ENCODE assay signal across 20 mouse cellular contexts in the genomic region with DNA sequence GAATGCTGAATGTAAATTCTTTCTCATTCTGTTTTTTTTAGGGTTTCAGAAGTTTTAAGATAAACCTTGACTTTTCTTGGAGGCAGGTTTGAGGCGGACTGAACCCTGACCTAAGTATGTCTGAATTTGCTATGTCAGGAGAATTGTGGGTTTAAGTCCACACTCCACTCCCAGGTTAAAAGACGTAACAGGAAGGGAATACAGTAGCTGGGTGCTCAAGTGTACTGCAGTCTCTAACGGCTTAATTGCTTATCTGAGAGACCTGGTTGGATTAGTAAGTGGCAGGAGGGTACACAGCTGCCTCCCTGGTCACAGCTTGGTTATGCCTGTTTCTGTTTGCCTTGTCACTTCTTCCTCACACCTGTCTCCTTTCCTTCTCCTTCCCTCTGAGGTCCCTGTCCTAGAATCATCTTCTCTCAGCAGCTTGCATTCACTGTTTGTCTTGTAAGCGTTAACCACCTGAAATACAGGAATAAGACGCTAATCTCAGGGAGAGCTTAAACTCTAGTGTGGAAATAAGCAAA.
DNase-seq lines count a peak whose midpoint lies in the region; ATAC-seq and TF ChIP-seq lines count a peak whose summit lies in the region.
"Had no signal": no experiment of that assay in that cellular context is flagged by ENCODE, and none has a peak within 500 bp of the region (broad histone marks: within the 10 kb centered on the region; RNA-seq: fewer than 3 reads in every experiment).

No protein-coding gene starts in this region.

- whole genome bisulfite sequencing in lung, embryonic 15.5 days, result 50% methylated on average over 5 of the region's 5 CpGs
- WGBS in lung, adult 2 months, result 70% methylated on average over 5 of the region's 5 CpGs
- WGBS in stomach, postnatal 0 days, result 44% methylated on average over 5 of the region's 5 CpGs

- H3K9ac ChIP-seq in lung, embryonic 15.5 days, result no peak overlapping the region
- no peak overlapping the region for H3K9ac ChIP-seq in stomach, postnatal 0 days (ENCODE audit: low read length)
- H3K9ac ChIP-seq: embryonic facial prominence, embryonic 13.5 days; heart, embryonic 13.5 days; hindbrain, embryonic 15.5 days; limb, embryonic 12.5 days; liver, embryonic 15.5 days; midbrain, embryonic 13.5 days; neural tube, embryonic 13.5 days had no signal

- no peaks in the 10 kb centered on the region for H3K36me3 ChIP-seq in lung, embryonic 15.5 days
- no peaks in the 10 kb centered on the region for H3K36me3 ChIP-seq in stomach, postnatal 0 days (ENCODE audit: control insufficient read depth, insufficient read depth, low read length)
- H3K36me3 ChIP-seq: embryonic facial prominence, embryonic 13.5 days; heart, embryonic 13.5 days; hindbrain, embryonic 15.5 days; liver, embryonic 15.5 days; midbrain, embryonic 13.5 days; neural tube, embryonic 13.5 days had no signal

- no peak for TF ChIP-seq POLR2A in lung, adult 2 months (IDR thresholded peaks at IDR 0.05; ENCODE audit: borderline replicate concordance, extremely low read depth, low read depth, low read length)

- no peak overlapping the region for H3K4me2 ChIP-seq in lung, embryonic 15.5 days
- no peak overlapping the region for H3K4me2 ChIP-seq in stomach, postnatal 0 days (replicated peaks; ENCODE audit: low read depth)
- H3K4me2 ChIP-seq: embryonic facial prominence, embryonic 13.5 days; heart, embryonic 13.5 days; hindbrain, embryonic 15.5 days; limb, embryonic 12.5 days; liver, embryonic 15.5 days; midbrain, embryonic 13.5 days; neural tube, embryonic 13.5 days had no signal

- no peaks in the 10 kb centered on the region for H3K9me3 ChIP-seq in lung, embryonic 15.5 days
- H3K9me3 ChIP-seq in stomach, postnatal 0 days (ENCODE audit: control insufficient read depth, low read length), result no peaks in the 10 kb centered on the region
- H3K9me3 ChIP-seq: embryonic facial prominence, embryonic 13.5 days; heart, embryonic 13.5 days; hindbrain, embryonic 15.5 days; limb, embryonic 12.5 days; liver, embryonic 15.5 days; midbrain, embryonic 13.5 days; neural tube, embryonic 13.5 days had no signal

- ATAC-seq in lung, embryonic 15.5 days (ENCODE audit: borderline replicate concordance, extremely low read depth, low FRiP score, low TSS enrichment), result no peak
- ATAC-seq in stomach, postnatal 0 days (ENCODE audit: low FRiP score, low TSS enrichment), result peak; percentile 70
- ATAC-seq: forebrain, embryonic 14.5 days; midbrain, embryonic 13.5 days had no signal

- no peaks in the 10 kb centered on the region for H3K27me3 ChIP-seq in lung, embryonic 15.5 days
- no peaks in the 10 kb centered on the region for H3K27me3 ChIP-seq in stomach, postnatal 0 days (ENCODE audit: control insufficient read depth, insufficient read depth, low read length)
- H3K27me3 ChIP-seq: embryonic facial prominence, embryonic 13.5 days; heart, embryonic 13.5 days; hindbrain, embryonic 15.5 days; limb, embryonic 12.5 days; liver, embryonic 15.5 days; midbrain, embryonic 13.5 days; neural tube, embryonic 13.5 days had no signal

- peaks cover 5% of the 10 kb centered on the region; the same call in 1 of the 2 replicates for H3K4me1 ChIP-seq in lung, embryonic 15.5 days
- peaks cover 8% of the 10 kb centered on the region for H3K4me1 ChIP-seq in lung, adult 2 months (ENCODE audit: control insufficient read depth, insufficient read depth, low read length)
- no peaks in the 10 kb centered on the region for H3K4me1 ChIP-seq in stomach, postnatal 0 days (replicated peaks; ENCODE audit: control insufficient read depth, insufficient read depth)
- H3K4me1 ChIP-seq: embryonic facial prominence, embryonic 13.5 days; hindbrain, embryonic 15.5 days; limb, embryonic 12.5 days; midbrain, embryonic 13.5 days; neural tube, embryonic 13.5 days had no signal

- no peak for TF ChIP-seq EP300 in stomach, postnatal 0 days (optimal IDR thresholded peaks at IDR 0.05)

- TF ChIP-seq CTCF in lung, adult 2 months (IDR thresholded peaks at IDR 0.05; ENCODE audit: insufficient read depth, low read length), result no peak
- TF ChIP-seq CTCF in stomach, postnatal 0 days (IDR thresholded peaks at IDR 0.05; ENCODE audit: low read depth), result no peak

- H3K4me3 ChIP-seq in lung, embryonic 15.5 days, result no peak overlapping the region
- H3K4me3 ChIP-seq in lung, adult 2 months (replicated peaks; ENCODE audit: extremely low read depth, low read depth, low read length), result no peak overlapping the region
- no peak overlapping the region for H3K4me3 ChIP-seq in stomach, postnatal 0 days (ENCODE audit: low read depth, low read length)
- H3K4me3 ChIP-seq: embryonic facial prominence, embryonic 13.5 days; heart, embryonic 13.5 days; hindbrain, embryonic 15.5 days; limb, embryonic 12.5 days; liver, embryonic 15.5 days; midbrain, embryonic 13.5 days; neural tube, embryonic 13.5 days had no signal

- H3K27ac ChIP-seq in lung, embryonic 15.5 days, result peak overlapping the region; percentile 52; the same call in 1 of the 2 replicates
- peak overlapping the region; percentile 77 for H3K27ac ChIP-seq in stomach, postnatal 0 days (replicated peaks)
- H3K27ac ChIP-seq: embryonic facial prominence, embryonic 13.5 days; heart, embryonic 13.5 days; hindbrain, embryonic 15.5 days; limb, embryonic 12.5 days; liver, embryonic 15.5 days; midbrain, embryonic 13.5 days; neural tube, embryonic 13.5 days had no signal

- no peak for DNase-seq in lung, adult 2 months
- peak; percentile 57 to 83 for DNase-seq in kidney, adult 8-10 months
- DNase-seq in kidney, postnatal 14 days, result peak; percentile 44
- peak; percentile 31 for DNase-seq in stomach, postnatal 0 days (ENCODE audit: low spot score)
- no peak for DNase-seq in cerebellum, adult 9-10 months
- DNase-seq in urinary bladder, postnatal 25 days (ENCODE audit: low spot score), result no peak
- DNase-seq: cerebellum, adult 9-11 months; gastrocnemius, postnatal 14 days; heart, adult 18-20 months; heart, postnatal 36 days; thymus, adult 2 months had no signal

Comparison
In these comparisons a context has a peak if more than half of its experiments do, and no peak if none do; other contexts are left out.
1. DNase-seq: peak in kidney, adult 8-10 months (2 of 2), kidney, postnatal 14 days (single experiment) and stomach, postnatal 0 days (single experiment); none in lung, adult 2 months (single experiment), cerebellum, adult 9-10 months (single experiment) and urinary bladder, postnatal 25 days (single experiment).